Mouse (Mus musculus): ENCODE data around the gene Arpin. TPM values are rescaled to one million over a fixed set of nuclear protein-coding genes. Genes with fewer than 3 reads are reported as not detected.

The Arpin gene
- polyA plus RNA-seq (2016; fragmentation: Nextera tagmentation; extraction: Ambion mirVana): 5.1 and 5.4 TPM in 2 replicates

- Histone ChIP-seq H3K4me1 (no peaks in the 10 kb centered on the region; the same call in 1 of the 2 replicates), H3K4me2 (peak within 1 kb of the TSS; percentile 56), H3K9ac (peak within 1 kb of the TSS; percentile 14; the same call in 1 of the 2 replicates), H3K36me3 (no peaks in the 10 kb centered on the region), H3K27me3 (replicated peaks) (peaks cover 43% of the 10 kb centered on the region), H3K4me3 (peak within 1 kb of the TSS; percentile 46), H3K27ac (no peak within 1 kb of the TSS), H3K9me3 (replicated peaks) (no peaks in the 10 kb centered on the region)
- WGBS (ENCODE audit: insufficient replicate concordance): 4% methylated on average over 32 of the region's 32 CpGs
- ATAC-seq: peak; percentile 61
These were observed at the start of gene Arpin for GRCm38 (mm10) chr7:79934862-79935510. Gene Arpin, minus strand, starts transcription at chr7:79935359.

GRCm38 (mm10) chr7:79975316-79975715, 40.2 kb upstream of the Arpin start:
- no peaks in the 10 kb centered on the region for H3K4me1 ChIP-seq
- no peak overlapping the region for H3K9ac ChIP-seq
- H3K4me3 ChIP-seq: no peak overlapping the region
- H3K27me3 ChIP-seq (replicated peaks): no peaks in the 10 kb centered on the region
- H3K27ac ChIP-seq: no peak overlapping the region
- no peaks in the 10 kb centered on the region for H3K36me3 ChIP-seq
- ATAC-seq: no peak
- H3K4me2 ChIP-seq: no peak overlapping the region
- WGBS (ENCODE audit: insufficient replicate concordance): 65% methylated on average over 2 of the region's 2 CpGs
- no peaks in the 10 kb centered on the region for H3K9me3 ChIP-seq (replicated peaks)

- Histone ChIP-seq H3K27me3 (replicated peaks) (no peaks in the 10 kb centered on the region), H3K36me3 (no peaks in the 10 kb centered on the region), H3K4me1 (no peaks in the 10 kb centered on the region), H3K9me3 (replicated peaks) (no peaks in the 10 kb centered on the region), H3K4me2 (no peak overlapping the region), H3K4me3 (no peak overlapping the region), H3K9ac (no peak overlapping the region), H3K27ac (no peak overlapping the region)
- no peak for ATAC-seq
- 66% methylated on average over 5 of the region's 5 CpGs for WGBS (ENCODE audit: insufficient replicate concordance)
These were observed 37.0 kb upstream of the Arpin start for GRCm38 (mm10) chr7:79972195-79972594.

GRCm38 (mm10) chr7:79970336-79970735, 35.2 kb upstream of the Arpin start:
- Histone ChIP-seq H3K36me3 (no peaks in the 10 kb centered on the region), H3K4me1 (no peaks in the 10 kb centered on the region), H3K27me3 (replicated peaks) (no peaks in the 10 kb centered on the region), H3K9ac (no peak overlapping the region), H3K4me3 (no peak overlapping the region), H3K27ac (no peak overlapping the region), H3K4me2 (no peak overlapping the region), H3K9me3 (replicated peaks) (no peaks in the 10 kb centered on the region)
- ATAC-seq: no peak
- 41% methylated on average over 1 of the region's 1 CpGs for WGBS (ENCODE audit: insufficient replicate concordance)

- H3K27ac ChIP-seq: no peak overlapping the region
- H3K9me3 ChIP-seq (replicated peaks): no peaks in the 10 kb centered on the region
- no peaks in the 10 kb centered on the region for H3K36me3 ChIP-seq
- H3K4me3 ChIP-seq: no peak overlapping the region
- H3K4me1 ChIP-seq: no peaks in the 10 kb centered on the region
- ATAC-seq: no peak
- peaks cover 5% of the 10 kb centered on the region; the same call in 1 of the 2 replicates for H3K27me3 ChIP-seq (replicated peaks)
- no peak overlapping the region for H3K9ac ChIP-seq
- no peak overlapping the region for H3K4me2 ChIP-seq
- 65% methylated on average over 6 of the region's 6 CpGs for WGBS (ENCODE audit: insufficient replicate concordance)
These were observed 33.2 kb upstream of the Arpin start for GRCm38 (mm10) chr7:79968326-79968725.

GRCm38 (mm10) chr7:79961600-79961999, 26.4 kb upstream of the Arpin start:
- WGBS (ENCODE audit: insufficient replicate concordance): 39% methylated on average over 1 of the region's 1 CpGs
- no peak overlapping the region for H3K4me3 ChIP-seq

GRCm38 (mm10) chr7:79956131-79956530, 21.0 kb upstream of the Arpin start:
- Histone ChIP-seq H3K36me3 (no peaks in the 10 kb centered on the region), H3K4me2 (no peak overlapping the region), H3K4me3 (no peak overlapping the region), H3K9ac (no peak overlapping the region), H3K27me3 (replicated peaks) (no peaks in the 10 kb centered on the region), H3K9me3 (replicated peaks) (no peaks in the 10 kb centered on the region), H3K27ac (no peak overlapping the region), H3K4me1 (no peaks in the 10 kb centered on the region)
- ATAC-seq: no peak
- WGBS (ENCODE audit: insufficient replicate concordance): 47% methylated on average over 1 of the region's 1 CpGs

More at GRCm38 (mm10) chr7:79961600-79961999, 26.4 kb upstream of the Arpin start:
- Histone ChIP-seq H3K4me1 (no peaks in the 10 kb centered on the region), H3K9me3 (replicated peaks) (no peaks in the 10 kb centered on the region), H3K36me3 (no peaks in the 10 kb centered on the region), H3K9ac (no peak overlapping the region), H3K4me2 (no peak overlapping the region), H3K27ac (no peak overlapping the region), H3K27me3 (replicated peaks) (peaks cover 5% of the 10 kb centered on the region; the same call in 1 of the 2 replicates)
- no peak for ATAC-seq

GRCm38 (mm10) chr7:79954890-79955289, 19.7 kb upstream of the Arpin start:
- H3K4me3 ChIP-seq: no peak overlapping the region
- ATAC-seq: no peak
- no peaks in the 10 kb centered on the region for H3K27me3 ChIP-seq (replicated peaks)
- no peaks in the 10 kb centered on the region for H3K9me3 ChIP-seq (replicated peaks)
- no peak overlapping the region for H3K27ac ChIP-seq
- H3K9ac ChIP-seq: no peak overlapping the region
- no peak overlapping the region for H3K4me2 ChIP-seq
- H3K36me3 ChIP-seq: no peaks in the 10 kb centered on the region
- H3K4me1 ChIP-seq: no peaks in the 10 kb centered on the region
- 59% methylated on average over 1 of the region's 1 CpGs for WGBS (ENCODE audit: insufficient replicate concordance)

- no peak overlapping the region for H3K27ac ChIP-seq
- H3K4me1 ChIP-seq: no peaks in the 10 kb centered on the region
- H3K4me3 ChIP-seq: no peak overlapping the region
- H3K4me2 ChIP-seq: no peak overlapping the region
- WGBS (ENCODE audit: insufficient replicate concordance): 67% methylated on average over 3 of the region's 3 CpGs
- no peak overlapping the region for H3K9ac ChIP-seq
- H3K9me3 ChIP-seq (replicated peaks): no peaks in the 10 kb centered on the region
- no peak for ATAC-seq
- H3K36me3 ChIP-seq: no peaks in the 10 kb centered on the region
- H3K27me3 ChIP-seq (replicated peaks): 0 out of 2 replicates have a peak, but pooled peaks cover 4% of the 10 kb centered on the region
These were observed 15.9 kb upstream of the Arpin start for GRCm38 (mm10) chr7:79951038-79951437.

GRCm38 (mm10) chr7:79950236-79950635, 15.1 kb upstream of the Arpin start:
- Histone ChIP-seq H3K9ac (no peak overlapping the region), H3K36me3 (no peaks in the 10 kb centered on the region), H3K27me3 (replicated peaks) (0 out of 2 replicates have a peak, but pooled peaks cover 4% of the 10 kb centered on the region), H3K4me1 (no peaks in the 10 kb centered on the region), H3K4me3 (no peak overlapping the region), H3K27ac (no peak overlapping the region), H3K4me2 (no peak overlapping the region), H3K9me3 (replicated peaks) (no peaks in the 10 kb centered on the region)
- no peak for ATAC-seq
- 51% methylated on average over 6 of the region's 6 CpGs for WGBS (ENCODE audit: insufficient replicate concordance)

GRCm38 (mm10) chr7:79935511-79936205, 499 bp upstream of the Arpin start:
- 18% methylated on average over 19 of the region's 19 CpGs for WGBS (ENCODE audit: insufficient replicate concordance)
- H3K4me1 ChIP-seq: no peaks in the 10 kb centered on the region; the same call in 1 of the 2 replicates
- 0 out of 2 replicates have a peak overlapping the region, but pooled peaks have one; percentile 14 for H3K9ac ChIP-seq
- H3K36me3 ChIP-seq: no peaks in the 10 kb centered on the region
- no peaks in the 10 kb centered on the region for H3K9me3 ChIP-seq (replicated peaks)
- H3K4me3 ChIP-seq: peak overlapping the region; percentile 46
- H3K27me3 ChIP-seq (replicated peaks): peaks cover 43% of the 10 kb centered on the region
- no peak for ATAC-seq
- H3K4me2 ChIP-seq: peak overlapping the region; percentile 56
- H3K27ac ChIP-seq: no peak overlapping the region

- Histone ChIP-seq H3K36me3 (no peaks in the 10 kb centered on the region), H3K9ac (0 out of 2 replicates have a peak overlapping the region, but pooled peaks have one; percentile 14), H3K4me2 (peak overlapping the region; percentile 56), H3K9me3 (replicated peaks) (no peaks in the 10 kb centered on the region), H3K27ac (no peak overlapping the region), H3K27me3 (replicated peaks) (peaks cover 43% of the 10 kb centered on the region), H3K4me3 (peak overlapping the region; percentile 46), H3K4me1 (no peaks in the 10 kb centered on the region; the same call in 1 of the 2 replicates)
- ATAC-seq: no peak
- 46% methylated on average over 5 of the region's 5 CpGs for WGBS (ENCODE audit: insufficient replicate concordance)
These were observed 698 bp downstream of the Arpin start for GRCm38 (mm10) chr7:79934461-79934860.

Data from liver, embryonic 12.5 days (tissue).